Mouse (Mus musculus): ENCODE data around the gene Tbc1d1. TPM values are rescaled to one million over a fixed set of nuclear protein-coding genes. Genes with fewer than 3 reads are reported as not detected.

The Tbc1d1 gene
- total RNA-seq, 4 experiments from 2014 or later, result 52.4 to 135 (median 62.0) TPM

- no peak for DNase-seq (ENCODE audit: low spot score in 2 of 2)
These were observed 79.1 kb downstream of the Tbc1d1 start for GRCm38 (mm10) chr5:64235250-64235649.

GRCm38 (mm10) chr5:64236561-64236960 is 80.5 kb downstream of the Tbc1d1 start:
- no peak for DNase-seq (ENCODE audit: low spot score in 2 of 2)

- DNase-seq (ENCODE audit: low spot score in 2 of 2), result no peak
These were observed 81.2 kb downstream of the Tbc1d1 start for GRCm38 (mm10) chr5:64237263-64237662.

GRCm38 (mm10) chr5:64237693-64238092 is 81.6 kb downstream of the Tbc1d1 start:
- no peak for DNase-seq (ENCODE audit: low spot score in 2 of 2)

- no peak for DNase-seq (ENCODE audit: low spot score in 2 of 2)
These were observed 83.0 kb downstream of the Tbc1d1 start for GRCm38 (mm10) chr5:64238894-64239652.

GRCm38 (mm10) chr5:64240941-64241682 is 85.0 kb downstream of the Tbc1d1 start:
- no peak for DNase-seq (ENCODE audit: low spot score in 2 of 2)

GRCm38 (mm10) chr5:64241867-64242266 is 85.8 kb downstream of the Tbc1d1 start:
- DNase-seq (ENCODE audit: low spot score in 2 of 2), result no peak

GRCm38 (mm10) chr5:64242795-64243455 is 86.8 kb downstream of the Tbc1d1 start:
- no peak for DNase-seq (ENCODE audit: low spot score in 2 of 2)

GRCm38 (mm10) chr5:64243666-64244065 is 87.6 kb downstream of the Tbc1d1 start:
- no peak for DNase-seq (ENCODE audit: low spot score in 2 of 2)

GRCm38 (mm10) chr5:64244283-64244682 is 88.2 kb downstream of the Tbc1d1 start:
- no peak for DNase-seq (ENCODE audit: low spot score in 2 of 2)

- DNase-seq (ENCODE audit: low spot score in 2 of 2), result no peak
These were observed 88.6 kb downstream of the Tbc1d1 start for GRCm38 (mm10) chr5:64244745-64245144.

- DNase-seq (ENCODE audit: low spot score in 2 of 2), result no peak
These were observed 95.3 kb downstream of the Tbc1d1 start for GRCm38 (mm10) chr5:64251435-64251834.

GRCm38 (mm10) chr5:64254278-64254677 is 98.2 kb downstream of the Tbc1d1 start:
- no peak for DNase-seq (ENCODE audit: low spot score in 2 of 2)

- no peak for DNase-seq (ENCODE audit: low spot score in 2 of 2)
These were observed 98.9 kb downstream of the Tbc1d1 start for GRCm38 (mm10) chr5:64254988-64255387.

GRCm38 (mm10) chr5:64263348-64263747 is 107.2 kb downstream of the Tbc1d1 start:
- DNase-seq (ENCODE audit: low spot score in 2 of 2), result no peak

GRCm38 (mm10) chr5:64263898-64264478 is 107.9 kb downstream of the Tbc1d1 start:
- no peak for DNase-seq (ENCODE audit: low spot score in 2 of 2)

GRCm38 (mm10) chr5:64265145-64265544 is 109.0 kb downstream of the Tbc1d1 start:
- no peak for DNase-seq (ENCODE audit: low spot score in 2 of 2)

- no peak for DNase-seq (ENCODE audit: low spot score in 2 of 2)
These were observed 109.8 kb downstream of the Tbc1d1 start for GRCm38 (mm10) chr5:64265906-64266305.

GRCm38 (mm10) chr5:64266534-64266933 is 110.4 kb downstream of the Tbc1d1 start:
- no peak for DNase-seq (ENCODE audit: low spot score in 2 of 2)

GRCm38 (mm10) chr5:64267279-64267678 is 111.2 kb downstream of the Tbc1d1 start:
- no peak for DNase-seq (ENCODE audit: low spot score in 2 of 2)

- no peak for DNase-seq (ENCODE audit: low spot score in 2 of 2)
These were observed 113.6 kb downstream of the Tbc1d1 start for GRCm38 (mm10) chr5:64269669-64270068.

- no peak for DNase-seq (ENCODE audit: low spot score in 2 of 2)
These were observed 117.4 kb downstream of the Tbc1d1 start for GRCm38 (mm10) chr5:64273517-64273916.
